Mouse (Mus musculus) myocyte (in vitro differentiated cells): ENCODE results near the gene Fkbp14. TPM values are rescaled to one million over a fixed set of nuclear protein-coding genes. Genes with fewer than 3 reads are reported as not detected.

ENCODE experiments used
- H3K27me3 ChIP-seq: one replicate; pipeline ENCODE4 v1.6.1; 2011; ENCODE audit not compliant: control insufficient read depth, insufficient read depth, insufficient read length
- H3K36me3 ChIP-seq: one replicate; pipeline ENCODE4 v1.6.1; 2011; ENCODE audit not compliant: control insufficient read depth, insufficient read depth
- H3K4me2 ChIP-seq: one replicate; pipeline ENCODE4 v1.6.1; 2011; ENCODE audit warnings: low read depth, control low read depth
- H3K4me3 ChIP-seq: one replicate; pipeline ENCODE4 v1.5.1; 2011; ENCODE audit warnings: mild to moderate bottlenecking, control low read depth, moderate library complexity
- H3K79me2 ChIP-seq: one replicate; pipeline ENCODE4 v1.6.1; 2011; ENCODE audit not compliant: control insufficient read depth, insufficient read depth
- H3ac ChIP-seq: one replicate; pipeline ENCODE4 v1.6.1; 2011; ENCODE audit not compliant: control insufficient read depth, insufficient read length
- CEBPB ChIP-seq: IDR thresholded peaks from 2 replicates; pipeline ENCODE4 v1.6.1; 2011; ENCODE audit warnings: mild to moderate bottlenecking, moderate library complexity; ENCODE audit not compliant: poor library complexity, insufficient read depth, severe bottlenecking
- E2F4 ChIP-seq: IDR thresholded peaks from one replicate; pipeline ENCODE4 v1.6.1; 2011; ENCODE audit warnings: mild to moderate bottlenecking, control low read depth, moderate library complexity; ENCODE audit not compliant: insufficient read depth
- MAX ChIP-seq: IDR thresholded peaks from one replicate; pipeline ENCODE4 v1.6.1; 2011; ENCODE audit warnings: low read depth, mild to moderate bottlenecking, control low read depth
- MYOD1 ChIP-seq, 3 experiments: IDR thresholded peaks; one replicate each; pipeline ENCODE4 v1.6.1; 2011; ENCODE audit warnings: control low read depth in 2 of 3, low read depth in 2 of 3, mild to moderate bottlenecking in 2 of 3, moderate library complexity in 1 of 3; ENCODE audit not compliant: insufficient read length in 2 of 3, control insufficient read depth in 1 of 3
- MYOG ChIP-seq, 3 experiments: IDR thresholded peaks; one replicate each; pipeline ENCODE4 v1.6.1; 2011; ENCODE audit warnings: control low read depth in 2 of 3, low read depth in 2 of 3, mild to moderate bottlenecking in 2 of 3; ENCODE audit not compliant: insufficient read length in 2 of 3, control insufficient read depth in 1 of 3, insufficient read depth in 1 of 3
- POLR2A ChIP-seq: IDR thresholded peaks from one replicate; pipeline ENCODE4 v1.6.1; 2011; ENCODE audit warnings: low read depth, mild to moderate bottlenecking, control low read depth, moderate library complexity; ENCODE audit not compliant: insufficient read length
- POLR2AphosphoS2 ChIP-seq: IDR thresholded peaks from one replicate; pipeline ENCODE4 v1.6.1; 2011; ENCODE audit warnings: low read depth, control low read depth; ENCODE audit not compliant: insufficient read length
- REST ChIP-seq: IDR thresholded peaks from one replicate; pipeline ENCODE4 v1.6.1; 2011; ENCODE audit warnings: mild to moderate bottlenecking, control low read depth, moderate library complexity; ENCODE audit not compliant: insufficient read depth, insufficient read length
- SRF ChIP-seq: IDR thresholded peaks from one replicate; pipeline ENCODE4 v1.6.1; 2011; ENCODE audit warnings: low read depth; ENCODE audit not compliant: control insufficient read depth, insufficient read length
- TCF12 ChIP-seq: IDR thresholded peaks from one replicate; pipeline ENCODE4 v1.6.1; 2011; ENCODE audit warnings: mild to moderate bottlenecking, control low read depth; ENCODE audit not compliant: poor library complexity, insufficient read depth, severe bottlenecking
- TCF3 ChIP-seq: IDR thresholded peaks from one replicate; pipeline ENCODE4 v1.6.1; 2011; ENCODE audit warnings: low read depth, control low read depth; ENCODE audit not compliant: insufficient read length
- USF1 ChIP-seq: IDR thresholded peaks from one replicate; pipeline ENCODE4 v1.6.1; 2011; ENCODE audit warnings: low read depth, mild to moderate bottlenecking, control low read depth, moderate library complexity
- polyA plus RNA-seq: library from polyadenylated mRNA; unstranded; fragments of >200 nt; fragmentation: generic; extraction: Trizol; gene quantifications from one replicate; pipeline ENCODE4 v1.2.1, GENCODE M21; 2012; ENCODE audit warnings: missing spikeins

The Fkbp14 gene
- polyA plus RNA-seq, 1 experiment, result 6.0 TPM

DNA sequence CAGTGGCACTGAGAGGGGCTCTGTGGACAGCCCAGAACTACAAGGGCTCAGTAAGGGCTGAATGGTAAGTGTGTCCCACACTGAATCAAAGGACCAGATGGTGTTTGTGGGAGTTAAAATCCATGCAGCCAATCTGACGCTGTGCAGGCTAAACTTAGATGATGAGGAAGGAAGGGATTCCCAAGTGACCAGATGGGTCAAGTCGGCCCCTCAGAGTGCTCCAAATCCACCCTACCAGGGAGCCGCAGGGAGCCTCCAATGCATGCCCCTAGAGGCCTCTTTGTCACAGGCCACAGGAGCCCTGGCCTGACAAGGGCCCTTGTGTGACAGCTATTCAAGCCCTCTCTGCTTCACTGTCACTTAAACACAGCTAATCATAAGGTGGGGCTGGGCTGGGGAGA lies 58.3 kb downstream of the Fkbp14 start:
- Histone ChIP-seq H3K79me2 (no peaks in the 10 kb centered on the region), H3K4me2 (no peak overlapping the region), H3K4me3 (no peak overlapping the region), H3ac (no peak overlapping the region), H3K36me3 (no peaks in the 10 kb centered on the region), H3K27me3 (no peaks in the 10 kb centered on the region)
- no peak for TF ChIP-seq SRF
- TF ChIP-seq MAX, result no peak
- TF ChIP-seq E2F4, result no peak
- TF ChIP-seq TCF12, result no peak
- no peak for TF ChIP-seq POLR2AphosphoS2
- no peak for TF ChIP-seq CEBPB
- no peak for TF ChIP-seq TCF3
- no peak for TF ChIP-seq MYOD1 (IDR thresholded peaks at IDR 0.05; ENCODE audit: control insufficient read depth in 1 of 3, insufficient read length in 2 of 3, low read depth in 2 of 3)
- no peak for TF ChIP-seq USF1
- TF ChIP-seq MYOG (IDR thresholded peaks at IDR 0.05; ENCODE audit: control insufficient read depth in 1 of 3, insufficient read depth in 1 of 3, insufficient read length in 2 of 3, low read depth in 2 of 3), result no peak
- no peak for TF ChIP-seq REST
- no peak for TF ChIP-seq POLR2A

DNA sequence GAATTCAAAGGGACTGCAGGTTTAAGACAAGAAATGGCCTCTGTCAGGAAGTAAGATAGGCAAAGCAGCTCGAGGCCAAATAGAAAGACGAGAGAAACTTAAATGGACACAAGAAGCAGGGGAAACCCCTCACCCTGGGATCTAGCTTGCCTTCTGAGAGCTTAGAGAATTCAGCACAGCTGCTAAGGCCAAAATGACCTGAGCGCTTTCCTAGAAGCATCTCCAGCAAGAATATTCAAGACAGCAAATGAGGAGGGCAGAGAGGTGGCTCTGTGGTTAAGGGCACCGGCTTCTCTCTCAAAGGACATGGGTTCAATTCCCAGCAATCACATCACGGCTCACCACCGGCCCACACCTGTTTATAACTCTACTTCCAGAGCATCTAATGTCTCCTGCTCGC lies 60.1 kb downstream of the Fkbp14 start:
- Histone ChIP-seq H3K4me3 (no peak overlapping the region), H3K36me3 (no peaks in the 10 kb centered on the region)

DNA sequence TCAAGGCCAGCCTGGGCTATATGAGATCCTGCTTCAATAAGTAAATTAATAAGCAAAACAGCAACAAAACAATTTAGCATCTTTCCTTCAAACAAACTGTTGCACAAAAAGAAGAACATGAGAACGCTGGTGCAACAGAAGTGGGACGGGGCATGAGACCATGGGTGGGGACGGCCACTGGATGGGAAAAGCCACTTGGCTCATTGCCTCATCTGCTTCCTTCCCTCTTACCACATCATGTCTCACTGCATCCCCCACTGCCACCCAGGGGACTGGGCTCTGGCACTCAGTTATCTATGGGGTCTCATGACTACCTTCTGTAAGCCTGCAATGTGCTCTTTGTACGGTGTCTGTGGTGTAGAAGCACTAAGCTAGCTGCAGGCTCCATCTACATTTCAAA lies 61.6 kb downstream of the Fkbp14 start:
- Histone ChIP-seq H3K79me2 (no peaks in the 10 kb centered on the region), H3K4me2 (no peak overlapping the region), H3K27me3 (no peaks in the 10 kb centered on the region), H3ac (no peak overlapping the region), H3K36me3 (no peaks in the 10 kb centered on the region), H3K4me3 (no peak overlapping the region)
- TF ChIP-seq POLR2A, result no peak

More for the DNA sequence above, 60.1 kb downstream of the Fkbp14 start:
- H3K4me2 ChIP-seq, result no peak overlapping the region
- H3K27me3 ChIP-seq, result no peaks in the 10 kb centered on the region
- no peak overlapping the region for H3ac ChIP-seq
- TF ChIP-seq TCF3 (no peak), MYOG (IDR thresholded peaks at IDR 0.05; ENCODE audit: control insufficient read depth in 1 of 3, insufficient read depth in 1 of 3, insufficient read length in 2 of 3, low read depth in 2 of 3) (no peak)
- no peaks in the 10 kb centered on the region for H3K79me2 ChIP-seq

DNA sequence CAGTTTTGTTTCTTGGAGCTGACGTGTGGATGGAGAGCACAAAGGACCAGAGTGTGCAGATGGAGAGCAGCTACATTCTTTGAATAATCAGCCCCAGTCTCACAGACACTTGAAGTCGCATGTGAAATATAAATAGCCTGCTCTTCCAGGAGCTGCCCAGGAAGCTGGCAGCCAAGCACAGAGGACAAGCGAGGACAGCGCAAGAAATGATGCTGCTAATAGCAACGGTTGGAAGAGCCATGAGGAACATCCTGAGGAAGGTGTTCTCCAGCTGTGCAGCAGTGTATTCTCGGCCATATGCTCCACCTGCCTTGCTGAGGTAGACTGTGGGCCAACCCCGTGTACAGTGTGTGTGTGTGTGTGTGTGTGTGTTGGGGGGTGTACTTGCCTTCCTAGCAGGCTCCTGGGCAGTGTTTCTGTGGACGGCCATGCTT lies 66.0 kb downstream of the Fkbp14 start:
- Histone ChIP-seq H3K27me3 (no peaks in the 10 kb centered on the region), H3K79me2 (no peaks in the 10 kb centered on the region), H3K4me3 (no peak overlapping the region), H3K4me2 (no peak overlapping the region), H3K36me3 (no peaks in the 10 kb centered on the region), H3ac (no peak overlapping the region)
- no peak for TF ChIP-seq CEBPB
- TF ChIP-seq MYOD1 (IDR thresholded peaks at IDR 0.05; ENCODE audit: control insufficient read depth in 1 of 3, insufficient read length in 2 of 3, low read depth in 2 of 3), result no peak
- TF ChIP-seq MAX, result no peak
- TF ChIP-seq USF1, result no peak
- no peak for TF ChIP-seq E2F4
- TF ChIP-seq SRF, result no peak
- TF ChIP-seq POLR2A, result no peak
- no peak for TF ChIP-seq TCF12
- no peak for TF ChIP-seq TCF3
- no peak for TF ChIP-seq MYOG (IDR thresholded peaks at IDR 0.05; ENCODE audit: control insufficient read depth in 1 of 3, insufficient read depth in 1 of 3, insufficient read length in 2 of 3, low read depth in 2 of 3)
- no peak for TF ChIP-seq REST
- no peak for TF ChIP-seq POLR2AphosphoS2

DNA sequence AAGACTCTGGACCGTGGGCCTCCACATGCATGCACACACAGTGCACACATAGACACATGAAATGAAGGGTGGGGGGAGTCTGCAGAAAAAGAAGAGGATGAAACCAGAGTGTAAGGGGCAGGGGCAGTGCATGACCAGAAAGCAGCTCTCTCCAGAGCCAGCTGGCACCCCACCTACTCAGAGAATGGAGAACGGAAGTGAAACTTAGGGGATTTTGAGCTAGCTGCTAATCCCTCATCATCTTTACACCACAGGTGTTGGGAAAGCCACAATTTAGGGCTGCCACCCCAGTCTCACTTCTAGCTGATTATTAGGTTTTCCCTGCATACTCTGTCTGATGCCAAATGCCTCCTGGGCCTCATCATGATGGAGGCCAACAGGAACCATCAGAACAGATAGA lies 66.9 kb downstream of the Fkbp14 start:
- Histone ChIP-seq H3ac (no peak overlapping the region), H3K4me2 (no peak overlapping the region), H3K79me2 (no peaks in the 10 kb centered on the region), H3K4me3 (no peak overlapping the region), H3K27me3 (no peaks in the 10 kb centered on the region), H3K36me3 (no peaks in the 10 kb centered on the region)
- TF ChIP-seq MYOD1 (IDR thresholded peaks at IDR 0.05; ENCODE audit: control insufficient read depth in 1 of 3, insufficient read length in 2 of 3, low read depth in 2 of 3) (no peak), MYOG (IDR thresholded peaks at IDR 0.05; ENCODE audit: control insufficient read depth in 1 of 3, insufficient read depth in 1 of 3, insufficient read length in 2 of 3, low read depth in 2 of 3) (no peak), TCF3 (no peak), CEBPB (no peak), POLR2A (no peak), MAX (no peak)

DNA sequence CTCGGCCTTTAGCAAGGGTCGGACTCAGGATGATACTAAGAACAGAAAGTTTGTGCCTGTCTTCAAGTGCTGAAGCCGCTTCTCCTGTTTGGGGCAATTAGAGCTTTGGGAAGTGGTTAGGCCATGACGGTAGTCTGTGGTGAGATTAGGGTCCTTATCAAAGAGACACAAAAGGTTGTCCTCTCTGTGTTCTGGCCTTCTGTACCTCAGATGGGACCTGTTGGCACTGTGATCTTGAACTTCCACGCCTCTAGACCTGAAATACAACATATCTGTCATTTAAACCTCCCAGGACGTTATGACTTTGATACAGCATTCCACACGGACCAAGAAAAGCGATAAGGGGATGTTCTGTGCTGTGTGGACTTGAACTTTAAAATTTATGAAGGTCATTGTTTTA lies 68.4 kb downstream of the Fkbp14 start:
- H3K27me3 ChIP-seq, result no peaks in the 10 kb centered on the region
- H3K4me2 ChIP-seq, result no peak overlapping the region
- H3K36me3 ChIP-seq, result no peaks in the 10 kb centered on the region
- TF ChIP-seq REST, result no peak
- TF ChIP-seq MYOD1 (IDR thresholded peaks at IDR 0.05; ENCODE audit: control insufficient read depth in 1 of 3, insufficient read length in 2 of 3, low read depth in 2 of 3), result no peak
- no peak for TF ChIP-seq POLR2A
- TF ChIP-seq E2F4, result no peak
- TF ChIP-seq TCF3, result no peak
- TF ChIP-seq MAX, result no peak
- no peak for TF ChIP-seq SRF
- TF ChIP-seq USF1, result no peak
- no peak for TF ChIP-seq MYOG (IDR thresholded peaks at IDR 0.05; ENCODE audit: control insufficient read depth in 1 of 3, insufficient read depth in 1 of 3, insufficient read length in 2 of 3, low read depth in 2 of 3)
- no peak for TF ChIP-seq TCF12
- no peak for TF ChIP-seq POLR2AphosphoS2
- TF ChIP-seq CEBPB, result no peak
- H3K79me2 ChIP-seq, result no peaks in the 10 kb centered on the region
- H3ac ChIP-seq, result no peak overlapping the region
- H3K4me3 ChIP-seq, result no peak overlapping the region
